Mouse (Mus musculus) midbrain, embryonic 16.5 days (tissue): Measurements from ENCODE around the gene Rhbdl1. TPM values are rescaled to one million over a fixed set of nuclear protein-coding genes. Genes with fewer than 3 reads are reported as not detected.

Source experiments
- ATAC-seq: fragments of 200-750 bp; cut with Nextera tagmentation; 2 replicates; pipeline ENCODE4 v1.8.0; 2017; ENCODE audit warnings: moderate TSS enrichment
- H3K27ac ChIP-seq: fragments of 300-500 bp; sonication (generic); 2 replicates; pipeline ENCODE4 v1.5.1; 2014; ENCODE audit warnings: mild to moderate bottlenecking, low read length, mixed read lengths
- H3K27me3 ChIP-seq: fragments of 300-500 bp; sonication (generic); 2 replicates; pipeline ENCODE4 v1.6.1; 2014; ENCODE audit warnings: low read depth, low read length, mixed read lengths; ENCODE audit not compliant: control insufficient read depth, insufficient read depth
- H3K36me3 ChIP-seq: fragments of 300-500 bp; sonication (generic); 2 replicates; pipeline ENCODE4 v1.6.1; 2014; ENCODE audit warnings: mild to moderate bottlenecking, low read length, moderate library complexity, mixed read lengths; ENCODE audit not compliant: control insufficient read depth, insufficient read depth
- H3K4me1 ChIP-seq: fragments of 300-500 bp; sonication (generic); 2 replicates; pipeline ENCODE4 v1.6.1; 2014; ENCODE audit warnings: mild to moderate bottlenecking, low read length, mixed read lengths; ENCODE audit not compliant: control insufficient read depth, insufficient read depth
- H3K4me2 ChIP-seq: fragments of 300-500 bp; sonication (generic); 2 replicates; pipeline ENCODE4 v1.6.1; 2014; ENCODE audit warnings: mild to moderate bottlenecking, low read length, mixed read lengths
- H3K4me3 ChIP-seq: fragments of 300-500 bp; sonication (generic); 2 replicates; pipeline ENCODE4 v1.5.1; 2014; ENCODE audit warnings: low read depth, mild to moderate bottlenecking, low read length, moderate library complexity, mixed read lengths
- H3K9ac ChIP-seq: fragments of 300-500 bp; sonication (generic); 2 replicates; pipeline ENCODE4 v1.6.1; 2014; ENCODE audit warnings: low read depth, low read length, mixed read lengths
- H3K9me3 ChIP-seq: fragments of 300-500 bp; sonication (generic); replicated peaks from 2 replicates; pipeline ENCODE4 v1.6.1; 2014; ENCODE audit warnings: mild to moderate bottlenecking, low read length, mixed read lengths; ENCODE audit not compliant: control insufficient read depth, poor library complexity, severe bottlenecking
- WGBS: fragments of 180-500 bp; shearing (Covaris S2); extraction: QIAGEN DNeasy Blood & Tissue Kit; methylation state at CpG from one replicate; pipeline ENCODE4 v1.1.7; 2014; 5-methylcytosine and 5-hydroxymethylcytosine counted together
- polyA plus RNA-seq: library from polyadenylated mRNA; unstranded; fragments of >200 nt; fragmentation: Nextera tagmentation; extraction: Ambion mirVana; gene quantifications from 2 replicates; pipeline ENCODE4 v1.2.1, GENCODE M21; 2015

Gene Rhbdl1
- polyA plus RNA-seq, 1 experiment from 2014 or later = 66.1 TPM

- Histone ChIP-seq H3K27ac (peak overlapping the region; percentile 86), H3K4me1 (peaks cover 43% of the 10 kb centered on the region), H3K27me3 (no peaks in the 10 kb centered on the region), H3K36me3 (peaks cover 32% of the 10 kb centered on the region), H3K9me3 (no peaks in the 10 kb centered on the region), H3K9ac (peak overlapping the region; percentile 81; the same call in 1 of the 2 replicates), H3K4me2 (peak overlapping the region; percentile 71), H3K4me3 (no peak overlapping the region; the same call in 1 of the 2 replicates)
- no peak for ATAC-seq
- WGBS = 16% methylated on average over 3 of the region's 3 CpGs
Measured at GRCm38 (mm10) chr17:25837533-25837932, 438 bp upstream of the Rhbdl1 start.

- no peaks in the 10 kb centered on the region for H3K9me3 ChIP-seq
- peaks cover 51% of the 10 kb centered on the region for H3K4me1 ChIP-seq
- peak overlapping the region; percentile 71 for H3K4me2 ChIP-seq
- H3K36me3 ChIP-seq = peaks cover 30% of the 10 kb centered on the region
- peak overlapping the region; percentile 86 for H3K27ac ChIP-seq
- peak overlapping the region; percentile 56 for H3K4me3 ChIP-seq
- no peaks in the 10 kb centered on the region for H3K27me3 ChIP-seq
- peak overlapping the region; percentile 81 for H3K9ac ChIP-seq
- no peak for ATAC-seq
- 23% methylated on average over 22 of the region's 23 CpGs for WGBS
Measured at GRCm38 (mm10) chr17:25836397-25837075, 559 bp downstream of the Rhbdl1 start.

- Histone ChIP-seq H3K4me2 (peak overlapping the region; percentile 71), H3K27me3 (no peaks in the 10 kb centered on the region), H3K27ac (no peak overlapping the region), H3K4me1 (peaks cover 58% of the 10 kb centered on the region), H3K9ac (peak overlapping the region; percentile 81; the same call in 1 of the 2 replicates), H3K4me3 (no peak overlapping the region), H3K9me3 (no peaks in the 10 kb centered on the region), H3K36me3 (peaks cover 30% of the 10 kb centered on the region)
- 93% methylated on average over 16 of the region's 16 CpGs for WGBS
- no peak for ATAC-seq
Measured at GRCm38 (mm10) chr17:25835816-25836215, 1.3 kb downstream of the Rhbdl1 start.

GRCm38 (mm10) chr17:25835301-25835700 is 1.8 kb downstream of the Rhbdl1 start:
- Histone ChIP-seq H3K4me3 (no peak overlapping the region), H3K9ac (no peak overlapping the region), H3K27ac (no peak overlapping the region), H3K4me2 (peak overlapping the region; percentile 91), H3K9me3 (no peaks in the 10 kb centered on the region), H3K27me3 (no peaks in the 10 kb centered on the region), H3K36me3 (peaks cover 30% of the 10 kb centered on the region), H3K4me1 (peaks cover 62% of the 10 kb centered on the region)
- 97% methylated on average over 7 of the region's 7 CpGs for WGBS
- no peak for ATAC-seq

- 90% methylated on average over 12 of the region's 12 CpGs for WGBS
- no peak overlapping the region for H3K27ac ChIP-seq
- ATAC-seq = no peak
- no peaks in the 10 kb centered on the region for H3K27me3 ChIP-seq
- peak overlapping the region; percentile 91 for H3K4me2 ChIP-seq
- H3K9me3 ChIP-seq = no peaks in the 10 kb centered on the region
- peaks cover 28% of the 10 kb centered on the region for H3K36me3 ChIP-seq
- peak overlapping the region; percentile 4; the same call in 1 of the 2 replicates for H3K4me3 ChIP-seq
- peak overlapping the region; percentile 84; the same call in 1 of the 2 replicates for H3K9ac ChIP-seq
- H3K4me1 ChIP-seq = peaks cover 67% of the 10 kb centered on the region
Measured at GRCm38 (mm10) chr17:25834595-25835222, 2.4 kb downstream of the Rhbdl1 start.

GRCm38 (mm10) chr17:25833961-25834594 is 3.0 kb downstream of the Rhbdl1 start:
- H3K4me3 ChIP-seq = peak overlapping the region; percentile 78
- peak overlapping the region; percentile 97 for H3K27ac ChIP-seq
- H3K4me2 ChIP-seq = peak overlapping the region; percentile 91
- WGBS = 61% methylated on average over 6 of the region's 6 CpGs
- ATAC-seq = no peak
- H3K9ac ChIP-seq = peak overlapping the region; percentile 84
- peaks cover 70% of the 10 kb centered on the region for H3K4me1 ChIP-seq
- peaks cover 24% of the 10 kb centered on the region for H3K36me3 ChIP-seq
- H3K9me3 ChIP-seq = no peaks in the 10 kb centered on the region
- no peaks in the 10 kb centered on the region for H3K27me3 ChIP-seq

GRCm38 (mm10) chr17:25833291-25833663 is 3.8 kb downstream of the Rhbdl1 start, which contains the start of gene Stub1:
Gene Stub1, minus strand, starts transcription at chr17:25833404.
- H3K4me3 ChIP-seq = peak within 1 kb of the TSS; percentile 78
- peak within 1 kb of the TSS; percentile 91 for H3K4me2 ChIP-seq
- no peaks in the 10 kb centered on the region for H3K27me3 ChIP-seq
- H3K4me1 ChIP-seq = peaks cover 72% of the 10 kb centered on the region
- peaks cover 20% of the 10 kb centered on the region for H3K36me3 ChIP-seq
- H3K9me3 ChIP-seq = no peaks in the 10 kb centered on the region
- WGBS = under 1% methylated on average over 24 of the region's 24 CpGs
- peak; percentile 36 for ATAC-seq
- H3K9ac ChIP-seq = peak within 1 kb of the TSS; percentile 84
- peak within 1 kb of the TSS; percentile 97 for H3K27ac ChIP-seq

- peak overlapping the region; percentile 91 for H3K4me2 ChIP-seq
- peak overlapping the region; percentile 84 for H3K9ac ChIP-seq
- ATAC-seq = peak; percentile 90
- WGBS = under 1% methylated on average over 73 of the region's 77 CpGs
- H3K36me3 ChIP-seq = peaks cover 18% of the 10 kb centered on the region
- H3K27me3 ChIP-seq = no peaks in the 10 kb centered on the region
- H3K27ac ChIP-seq = peak overlapping the region; percentile 97
- no peaks in the 10 kb centered on the region for H3K9me3 ChIP-seq
- H3K4me1 ChIP-seq = peaks cover 73% of the 10 kb centered on the region
- H3K4me3 ChIP-seq = peak overlapping the region; percentile 78
Measured at GRCm38 (mm10) chr17:25832436-25833290, 4.4 kb downstream of the Rhbdl1 start.
